Mouse (Mus musculus) CD4-positive, CD25-positive, alpha-beta regulatory T cell, adult 2 months (primary cell): Measurements from ENCODE around the gene Akt2.
A peak's percentile ranks its signal among the peaks of the same experiment; 100 is the strongest.

Source experiments
- DNase-seq: peaks from one replicate; pipeline ENCODE4 v3.0.0-alpha.2; 2012; ENCODE audit warnings: low read depth, low spot score

The Akt2 gene

GRCm38 (mm10) chr7:27658712-27659663 lies 67.6 kb downstream of the Akt2 start:
- DNase-seq: no peak

GRCm38 (mm10) chr7:27662038-27662437 lies 70.7 kb downstream of the Akt2 start:
- DNase-seq: no peak

- DNase-seq: no peak
These were observed 81.8 kb downstream of the Akt2 start for GRCm38 (mm10) chr7:27673064-27673574.

GRCm38 (mm10) chr7:27673575-27674131 lies 82.3 kb downstream of the Akt2 start:
- peak; percentile 30 for DNase-seq

GRCm38 (mm10) chr7:27674195-27674521 lies 82.8 kb downstream of the Akt2 start:
- DNase-seq: no peak

GRCm38 (mm10) chr7:27674522-27675221 lies 83.3 kb downstream of the Akt2 start, which contains the start of gene Map3k10:
Gene Map3k10 (minus strand): TSS chr7:27674598.
- DNase-seq: peak; percentile 95

- DNase-seq: no peak
These were observed 83.9 kb downstream of the Akt2 start for GRCm38 (mm10) chr7:27675222-27675612.

- DNase-seq: no peak
These were observed 91.9 kb downstream of the Akt2 start for GRCm38 (mm10) chr7:27683218-27683617.

- no peak for DNase-seq
These were observed 93.9 kb downstream of the Akt2 start for GRCm38 (mm10) chr7:27685220-27685619.

- DNase-seq: peak; percentile 54
These were observed 94.3 kb downstream of the Akt2 start for GRCm38 (mm10) chr7:27685681-27686080.

- DNase-seq: no peak
These were observed 95.7 kb downstream of the Akt2 start for GRCm38 (mm10) chr7:27687043-27687442.

GRCm38 (mm10) chr7:27687836-27688235 lies 96.5 kb downstream of the Akt2 start:
- DNase-seq: no peak

- peak; percentile 24 for DNase-seq
These were observed 97.0 kb downstream of the Akt2 start for GRCm38 (mm10) chr7:27688246-27688788.

- peak; percentile 96 for DNase-seq
These were observed 97.7 kb downstream of the Akt2 start, which contains the start of gene Zfp607b for GRCm38 (mm10) chr7:27688815-27689612. Gene Zfp607b (plus strand): TSS chr7:27689340.
